Mouse (Mus musculus): ENCODE data around the gene Rab31. TPM values are rescaled to one million over a fixed set of nuclear protein-coding genes. Genes with fewer than 3 reads are reported as not detected.
A peak's percentile ranks its signal among the peaks of the same experiment; 100 is the strongest.

Rab31 gene
- 60.8 and 63.2 TPM in 2 replicates for polyA plus RNA-seq (2016; fragmentation: Nextera tagmentation; extraction: Ambion mirVana)

DNA sequence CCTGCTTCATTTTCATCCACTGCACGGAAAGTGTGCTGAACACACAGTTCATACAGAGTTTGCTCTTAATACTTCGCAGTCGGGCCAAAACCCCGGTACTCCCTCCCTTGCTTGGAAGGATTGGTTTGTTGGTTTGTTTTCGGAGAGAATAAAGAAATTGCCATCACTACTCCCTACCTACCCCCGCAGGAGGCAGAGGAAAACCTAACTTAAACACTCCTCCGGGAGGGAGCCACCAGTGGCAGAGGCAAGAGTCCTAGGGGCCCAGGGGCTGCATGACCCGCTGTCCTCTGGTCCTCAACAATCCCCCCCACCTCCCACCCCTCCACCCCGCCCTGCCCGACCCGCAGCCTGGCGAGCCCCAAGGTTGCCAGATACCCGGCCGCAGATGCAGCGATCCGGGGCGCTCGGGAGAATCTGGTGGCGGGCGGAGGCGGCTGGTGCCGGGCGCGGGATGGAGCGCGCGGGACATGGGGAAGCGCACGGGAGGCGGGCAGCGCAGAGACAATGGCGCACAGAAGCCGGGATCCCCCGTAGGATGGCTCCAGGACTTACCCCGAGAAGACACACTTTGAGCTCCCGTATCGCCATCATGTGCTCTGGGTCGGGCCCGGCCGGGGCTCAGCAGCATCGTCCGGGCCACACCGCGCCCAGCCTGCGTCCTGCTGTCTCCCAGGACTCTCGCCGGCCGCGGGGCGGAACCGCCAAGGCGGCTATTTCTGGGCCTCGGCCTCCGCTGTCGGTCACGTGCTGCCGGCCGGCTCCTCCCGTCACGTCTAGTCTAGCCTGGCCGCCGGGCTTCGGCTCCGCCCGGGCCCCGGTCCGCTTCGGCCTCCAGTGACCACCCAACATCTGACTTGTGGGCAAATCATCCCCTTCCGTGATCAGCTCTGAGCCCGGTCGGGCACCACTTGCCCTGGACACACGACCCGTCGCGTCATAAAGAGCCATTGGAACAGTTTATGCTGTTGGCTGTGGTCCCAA, at the start of gene Rab31:
Gene Rab31 (minus strand): TSS at position 802 of the 984 bp plus-strand sequence.
- WGBS = under 1% methylated on average over 75 of the region's 75 CpGs
- H3K4me3 ChIP-seq = peak within 1 kb of the TSS; percentile 83
- peak; percentile 83 for DNase-seq (ENCODE audit: low spot score)
- peak within 1 kb of the TSS; percentile 93 for H3K27ac ChIP-seq
- H3K9me3 ChIP-seq = no peaks in the 10 kb centered on the region
- H3K27me3 ChIP-seq (ENCODE audit: insufficient read depth, poor library complexity, severe bottlenecking) = peaks cover 23% of the 10 kb centered on the region; the same call in 1 of the 2 replicates
- H3K36me3 ChIP-seq = no peaks in the 10 kb centered on the region
- peaks cover 56% of the 10 kb centered on the region for H3K4me1 ChIP-seq (replicated peaks)

DNA sequence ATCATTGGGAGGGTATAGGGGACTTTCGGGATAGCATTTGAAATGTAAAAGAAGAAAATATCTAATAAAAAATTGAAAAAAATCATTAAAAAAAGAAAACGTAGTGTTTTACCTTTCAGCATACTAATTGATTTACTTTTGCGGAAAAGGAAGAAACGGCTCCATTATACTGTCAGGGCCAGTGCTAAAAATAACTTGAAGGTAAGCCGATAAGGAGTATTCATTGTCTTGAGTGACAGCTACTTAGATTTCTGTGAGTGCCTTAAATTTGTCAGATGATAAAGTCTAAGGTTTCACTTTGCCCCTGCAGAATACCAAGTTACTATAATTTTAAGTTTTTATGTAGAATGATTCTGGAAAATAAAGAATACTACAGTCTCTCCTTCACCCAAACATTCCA, 47.6 kb upstream of the Rab31 start:
- Histone ChIP-seq H3K4me3 (no peak overlapping the region), H3K27me3 (ENCODE audit: insufficient read depth, poor library complexity, severe bottlenecking) (no peaks in the 10 kb centered on the region), H3K9me3 (no peaks in the 10 kb centered on the region), H3K4me1 (replicated peaks) (no peaks in the 10 kb centered on the region), H3K27ac (no peak overlapping the region), H3K36me3 (peaks cover 91% of the 10 kb centered on the region)
- no peak for DNase-seq (ENCODE audit: low spot score)
- 94% methylated on average over 5 of the region's 5 CpGs for WGBS

DNA sequence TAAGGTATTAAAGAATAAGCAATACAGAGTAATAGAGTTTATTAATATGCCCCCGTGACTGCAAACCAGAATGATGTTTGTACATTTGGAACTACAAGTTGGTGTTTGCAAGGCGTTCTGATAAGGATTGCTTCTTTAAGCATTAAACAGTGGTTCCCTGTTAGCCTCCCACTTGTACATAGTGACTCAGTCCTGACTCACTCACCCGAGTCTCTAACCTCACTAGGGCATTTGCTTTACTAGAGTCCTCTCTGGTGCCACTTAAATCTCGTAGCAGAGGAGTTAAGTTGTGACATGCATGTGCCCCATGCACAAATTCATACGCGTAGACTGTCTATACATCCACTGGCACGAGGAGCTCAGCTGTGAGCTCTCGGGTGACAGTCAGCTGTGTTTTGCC, 41.2 kb upstream of the Rab31 start:
- WGBS = 96% methylated on average over 8 of the region's 8 CpGs
- DNase-seq (ENCODE audit: low spot score) = no peak
- Histone ChIP-seq H3K4me3 (no peak overlapping the region), H3K9me3 (no peaks in the 10 kb centered on the region), H3K36me3 (peaks cover 95% of the 10 kb centered on the region), H3K27me3 (ENCODE audit: insufficient read depth, poor library complexity, severe bottlenecking) (no peaks in the 10 kb centered on the region), H3K4me1 (replicated peaks) (no peaks in the 10 kb centered on the region), H3K27ac (no peak overlapping the region)

DNA sequence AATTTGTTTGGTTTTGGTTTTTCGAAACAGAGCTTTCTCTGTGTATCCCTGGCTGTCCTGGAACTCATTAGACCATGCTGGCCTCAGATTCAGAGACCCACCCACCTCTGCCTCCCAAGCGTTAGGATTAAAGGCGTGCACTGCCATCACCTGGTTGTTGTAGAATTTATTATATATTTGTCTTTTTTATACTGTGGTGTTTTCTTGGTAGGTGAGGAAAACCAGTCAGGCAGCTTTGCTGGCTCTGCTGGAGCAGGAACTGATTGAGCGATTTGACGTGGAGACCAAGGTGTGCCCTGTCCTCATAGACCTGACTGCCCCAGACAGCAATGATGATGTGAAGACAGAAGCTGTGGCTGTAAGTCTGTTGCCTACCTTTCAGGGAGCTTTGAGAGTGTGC, 38.5 kb upstream of the Rab31 start:
- Histone ChIP-seq H3K27me3 (ENCODE audit: insufficient read depth, poor library complexity, severe bottlenecking) (no peaks in the 10 kb centered on the region), H3K4me3 (no peak overlapping the region), H3K36me3 (peaks cover 80% of the 10 kb centered on the region), H3K27ac (no peak overlapping the region), H3K4me1 (replicated peaks) (no peaks in the 10 kb centered on the region), H3K9me3 (no peaks in the 10 kb centered on the region)
- no peak for DNase-seq (ENCODE audit: low spot score)
- 92% methylated on average over 5 of the region's 5 CpGs for WGBS

DNA sequence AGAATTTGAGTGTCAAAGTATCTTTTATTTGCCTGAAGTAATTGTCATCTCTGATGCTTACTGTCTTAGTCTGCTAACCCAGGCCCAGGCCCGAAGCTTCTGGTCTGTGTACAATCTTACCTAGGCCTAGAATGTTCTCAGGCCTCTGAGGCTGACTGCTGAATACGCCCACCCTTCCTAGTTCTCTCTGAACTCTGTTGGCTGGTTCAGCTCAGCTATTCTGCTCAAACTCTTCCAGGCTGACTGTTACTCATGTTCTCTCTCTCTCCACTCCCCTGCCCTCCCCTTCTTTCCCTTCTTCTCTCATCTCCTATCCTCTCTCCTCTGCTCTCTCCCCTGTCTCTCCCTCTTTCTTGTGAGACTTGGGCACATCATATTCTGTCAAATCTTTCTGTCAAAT, 33.9 kb upstream of the Rab31 start:
- no peaks in the 10 kb centered on the region for H3K27me3 ChIP-seq (ENCODE audit: insufficient read depth, poor library complexity, severe bottlenecking)
- WGBS = 92% methylated on average over 2 of the region's 2 CpGs
- no peaks in the 10 kb centered on the region for H3K9me3 ChIP-seq
- no peaks in the 10 kb centered on the region for H3K4me1 ChIP-seq (replicated peaks)
- H3K4me3 ChIP-seq = no peak overlapping the region
- DNase-seq (ENCODE audit: low spot score) = no peak
- H3K27ac ChIP-seq = no peak overlapping the region
- peaks cover 58% of the 10 kb centered on the region for H3K36me3 ChIP-seq

DNA sequence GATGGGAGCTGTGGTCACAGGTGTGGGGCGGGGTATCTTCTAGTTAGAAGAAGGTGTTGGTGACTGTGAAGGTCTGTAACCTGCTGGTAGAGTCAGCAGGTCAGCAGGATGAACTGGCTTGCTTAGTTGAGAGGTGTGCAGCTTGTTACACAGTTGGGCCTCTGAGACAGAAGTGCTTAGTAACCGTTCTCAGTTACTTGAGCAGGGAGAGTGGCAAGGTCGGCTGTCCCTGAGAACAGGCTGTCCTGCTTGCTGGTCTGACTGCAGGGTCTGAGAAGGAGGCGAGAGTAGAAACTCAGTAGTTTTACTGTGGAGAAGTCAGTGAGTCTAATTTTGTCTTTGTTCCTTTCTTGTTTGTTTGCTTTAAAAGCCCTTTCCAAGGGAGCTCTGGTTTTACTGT, 33.4 kb upstream of the Rab31 start:
- 73% methylated on average over 4 of the region's 4 CpGs for WGBS
- DNase-seq (ENCODE audit: low spot score) = no peak
- no peaks in the 10 kb centered on the region for H3K9me3 ChIP-seq
- peaks cover 53% of the 10 kb centered on the region for H3K36me3 ChIP-seq
- no peak overlapping the region for H3K27ac ChIP-seq
- H3K4me1 ChIP-seq (replicated peaks) = no peaks in the 10 kb centered on the region
- H3K4me3 ChIP-seq = no peak overlapping the region
- no peaks in the 10 kb centered on the region for H3K27me3 ChIP-seq (ENCODE audit: insufficient read depth, poor library complexity, severe bottlenecking)

DNA sequence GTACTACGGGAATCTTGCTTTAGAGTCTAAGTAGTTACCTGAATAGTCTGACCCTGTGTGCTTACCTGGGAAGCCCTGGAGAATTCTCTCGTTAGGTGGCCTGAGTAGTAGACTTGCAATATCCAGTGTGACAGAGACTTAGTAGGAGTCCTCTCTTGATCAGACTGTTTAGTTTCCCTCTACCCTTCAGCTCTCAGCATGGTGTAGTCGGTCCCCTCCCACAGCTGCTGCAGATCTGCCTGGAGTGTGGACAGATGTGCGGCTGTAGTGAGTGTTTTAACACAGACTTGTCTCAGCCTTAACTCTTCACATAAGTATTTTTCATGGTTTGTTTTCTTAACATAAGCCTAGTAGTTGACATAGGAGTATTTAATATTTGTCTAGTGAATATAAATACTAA, 29.5 kb upstream of the Rab31 start:
- no peak for DNase-seq (ENCODE audit: low spot score)
- Histone ChIP-seq H3K4me3 (no peak overlapping the region), H3K36me3 (peaks cover 29% of the 10 kb centered on the region), H3K4me1 (replicated peaks) (no peaks in the 10 kb centered on the region), H3K9me3 (no peaks in the 10 kb centered on the region), H3K27ac (no peak overlapping the region), H3K27me3 (ENCODE audit: insufficient read depth, poor library complexity, severe bottlenecking) (no peaks in the 10 kb centered on the region)
- WGBS = 79% methylated on average over 4 of the region's 4 CpGs

DNA sequence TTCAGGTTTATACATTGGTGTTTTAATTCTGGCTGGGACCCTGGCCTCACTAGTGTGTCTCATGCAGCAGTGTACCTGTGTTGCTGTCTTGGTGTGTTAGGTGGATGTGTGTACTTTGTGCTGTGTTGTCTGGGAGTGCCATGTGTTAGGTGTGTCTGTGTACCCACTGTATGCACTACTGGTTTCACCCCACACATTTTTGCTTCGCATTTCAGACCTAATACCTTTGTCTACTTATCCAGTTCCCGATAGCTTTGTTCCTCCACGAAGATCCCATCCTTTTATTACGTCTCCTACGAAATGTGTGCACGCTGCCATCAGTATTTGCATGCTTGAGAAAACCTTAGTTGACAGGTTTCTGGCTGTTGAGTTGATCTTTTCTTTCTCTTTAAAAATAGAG, 27.9 kb upstream of the Rab31 start:
- H3K9me3 ChIP-seq = no peaks in the 10 kb centered on the region
- DNase-seq (ENCODE audit: low spot score) = no peak
- peaks cover 23% of the 10 kb centered on the region for H3K36me3 ChIP-seq
- 96% methylated on average over 6 of the region's 6 CpGs for WGBS
- no peaks in the 10 kb centered on the region for H3K4me1 ChIP-seq (replicated peaks)
- H3K4me3 ChIP-seq = no peak overlapping the region
- H3K27ac ChIP-seq = no peak overlapping the region
- no peaks in the 10 kb centered on the region for H3K27me3 ChIP-seq (ENCODE audit: insufficient read depth, poor library complexity, severe bottlenecking)

DNA sequence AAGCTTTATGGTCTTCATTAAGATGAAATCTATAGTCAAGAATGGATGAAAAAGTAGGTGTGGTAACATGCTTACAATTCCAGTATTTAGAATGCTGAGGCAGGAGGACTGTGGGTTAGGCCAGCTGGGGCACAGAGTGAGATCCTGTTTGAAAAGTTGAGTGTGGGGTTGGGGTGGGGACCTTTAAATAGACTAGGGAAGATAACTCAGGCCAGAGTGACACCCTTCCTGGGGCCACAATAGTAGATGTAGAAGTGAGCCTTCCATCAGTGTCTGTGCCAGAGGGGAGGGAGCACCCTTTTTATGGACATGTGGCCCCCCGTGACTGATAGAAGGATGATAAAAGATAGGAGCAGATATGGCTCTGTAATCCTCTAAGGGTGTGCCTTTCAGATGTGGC, 26.8 kb upstream of the Rab31 start:
- Histone ChIP-seq H3K36me3 (peaks cover 25% of the 10 kb centered on the region), H3K9me3 (no peaks in the 10 kb centered on the region), H3K27ac (no peak overlapping the region), H3K27me3 (ENCODE audit: insufficient read depth, poor library complexity, severe bottlenecking) (no peaks in the 10 kb centered on the region), H3K4me3 (no peak overlapping the region), H3K4me1 (replicated peaks) (0 out of 2 replicates have a peak, but pooled peaks cover 3% of the 10 kb centered on the region)
- DNase-seq (ENCODE audit: low spot score) = no peak
- WGBS = 93% methylated on average over 1 of the region's 1 CpGs

DNA sequence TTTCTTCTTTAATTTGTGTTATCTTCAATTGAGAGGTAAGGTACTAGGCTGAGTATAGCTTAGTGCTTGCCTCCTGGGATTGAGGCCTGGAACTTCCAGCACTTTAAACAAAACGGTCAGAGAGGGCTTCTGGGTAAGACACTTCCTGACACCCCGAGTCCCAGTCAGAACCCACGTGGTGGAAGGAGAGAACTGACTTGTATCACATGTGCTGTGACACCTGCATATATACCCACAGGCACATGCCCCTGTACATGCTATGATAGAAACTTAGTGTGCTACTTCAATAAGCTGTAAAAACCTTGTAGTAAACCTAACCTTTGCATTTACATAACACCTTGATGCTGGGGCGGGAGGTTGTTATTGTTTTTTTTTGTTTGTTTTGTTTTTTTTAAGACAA, 25.9 kb upstream of the Rab31 start:
- Histone ChIP-seq H3K4me3 (no peak overlapping the region), H3K36me3 (peaks cover 21% of the 10 kb centered on the region), H3K27ac (no peak overlapping the region), H3K4me1 (replicated peaks) (0 out of 2 replicates have a peak, but pooled peaks cover 4% of the 10 kb centered on the region), H3K9me3 (no peaks in the 10 kb centered on the region), H3K27me3 (ENCODE audit: insufficient read depth, poor library complexity, severe bottlenecking) (no peaks in the 10 kb centered on the region)
- DNase-seq (ENCODE audit: low spot score) = no peak
- 83% methylated on average over 4 of the region's 4 CpGs for WGBS

DNA sequence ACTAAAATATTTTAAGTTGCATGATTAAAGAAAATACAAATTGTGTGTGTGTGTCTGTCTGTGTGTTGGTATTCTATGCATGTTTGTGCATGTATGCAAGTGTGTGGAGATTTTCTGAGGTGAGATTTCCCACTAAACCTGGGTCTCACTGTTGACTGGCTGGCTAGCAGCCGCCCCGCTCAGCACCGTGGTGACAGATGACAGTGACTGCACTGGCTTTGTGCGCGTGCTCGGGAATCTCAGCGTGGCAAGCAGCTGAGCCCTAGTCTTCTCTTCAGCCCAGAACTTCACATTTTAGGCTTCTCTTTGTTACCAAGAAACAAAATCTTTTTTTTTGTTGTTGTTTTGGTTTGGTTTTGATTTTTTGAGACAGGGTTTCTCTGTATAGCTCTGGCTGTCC, 23.5 kb upstream of the Rab31 start:
- DNase-seq (ENCODE audit: low spot score) = no peak
- H3K36me3 ChIP-seq = peaks cover 13% of the 10 kb centered on the region
- WGBS = 80% methylated on average over 7 of the region's 7 CpGs
- no peaks in the 10 kb centered on the region for H3K9me3 ChIP-seq
- H3K27ac ChIP-seq = no peak overlapping the region
- H3K4me1 ChIP-seq (replicated peaks) = 0 out of 2 replicates have a peak, but pooled peaks cover 4% of the 10 kb centered on the region
- no peak overlapping the region for H3K4me3 ChIP-seq
- no peaks in the 10 kb centered on the region for H3K27me3 ChIP-seq (ENCODE audit: insufficient read depth, poor library complexity, severe bottlenecking)

DNA sequence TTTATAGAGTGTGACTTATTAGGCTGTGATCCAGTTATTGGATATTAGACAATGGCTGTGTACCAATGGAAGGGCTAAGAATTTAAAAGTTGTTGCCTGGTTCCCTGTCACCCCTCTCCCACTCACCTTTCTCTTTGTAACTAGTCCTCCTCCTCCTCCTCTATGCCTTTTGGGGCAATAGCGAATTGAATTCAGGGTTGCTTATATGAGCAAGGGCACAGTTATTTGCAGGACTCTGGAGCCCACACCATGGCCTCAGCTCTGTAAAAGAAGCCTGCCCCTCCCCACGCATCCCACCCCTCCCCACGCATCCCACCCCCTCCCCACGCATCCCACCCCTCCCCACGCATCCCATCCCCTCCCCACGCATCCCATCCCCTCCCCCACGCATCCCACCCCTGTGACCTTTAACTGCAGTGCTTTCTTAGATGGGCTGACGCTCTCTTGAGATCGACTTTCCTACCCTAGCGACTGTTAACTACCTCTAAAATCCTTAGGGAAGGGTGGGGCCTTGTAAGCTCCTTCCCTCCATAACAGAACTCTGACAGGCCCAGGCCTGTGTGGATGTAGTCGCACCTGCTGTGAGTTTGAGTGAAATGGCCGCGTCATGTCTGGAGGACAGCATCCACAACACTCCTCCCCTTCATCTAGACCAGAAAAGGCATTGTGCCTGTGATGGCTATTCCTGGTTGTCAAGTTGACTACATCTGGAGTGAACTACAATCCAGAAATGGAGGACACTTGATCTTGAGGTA, 21.7 kb upstream of the Rab31 start:
- Histone ChIP-seq H3K4me1 (replicated peaks) (0 out of 2 replicates have a peak, but pooled peaks cover 4% of the 10 kb centered on the region), H3K4me3 (no peak overlapping the region), H3K36me3 (peaks cover 21% of the 10 kb centered on the region), H3K9me3 (no peaks in the 10 kb centered on the region), H3K27ac (no peak overlapping the region), H3K27me3 (ENCODE audit: insufficient read depth, poor library complexity, severe bottlenecking) (no peaks in the 10 kb centered on the region)
- WGBS = 86% methylated on average over 13 of the region's 13 CpGs
- no peak for DNase-seq (ENCODE audit: low spot score)

All from hindbrain, embryonic 10.5 days (tissue).